Comparison of ENCODE assay signal across 8 mouse cellular contexts in genomic region chr4:140700269-140701018, GRCm38 (mm10). TPM values are rescaled to one million over a fixed set of nuclear protein-coding genes. Genes with fewer than 3 reads are reported as not detected.
DNase-seq lines count a peak whose midpoint lies in the region; ATAC-seq and TF ChIP-seq lines count a peak whose summit lies in the region.

Rcc2 (plus strand) TSS chr4:140700541.

- H3K27ac ChIP-seq in lung, embryonic 14.5 days (ENCODE audit: low read depth) = peak within 1 kb of the TSS; percentile 99
- H3K27ac ChIP-seq in forebrain, embryonic 12.5 days = peak within 1 kb of the TSS; percentile 100

- H3K4me2 ChIP-seq in lung, embryonic 14.5 days = peak within 1 kb of the TSS; percentile 92
- peak within 1 kb of the TSS; percentile 85 for H3K4me2 ChIP-seq in forebrain, embryonic 12.5 days

- peak within 1 kb of the TSS; percentile 92 for H3K4me3 ChIP-seq in lung, embryonic 14.5 days (ENCODE audit: low read depth, low read length)
- H3K4me3 ChIP-seq in forebrain, embryonic 12.5 days (replicated peaks) = peak within 1 kb of the TSS; percentile 97
- peak within 1 kb of the TSS; percentile 94 for H3K4me3 ChIP-seq in megakaryocyte, embryonic 14.5 days (replicated peaks)

- WGBS in lung, embryonic 14.5 days = 6% methylated on average over 20 of the region's 20 CpGs
- WGBS in forebrain, embryonic 12.5 days = 4% methylated on average over 20 of the region's 20 CpGs

- H3K9ac ChIP-seq in lung, embryonic 14.5 days = peak within 1 kb of the TSS; percentile 94
- peak within 1 kb of the TSS; percentile 98 for H3K9ac ChIP-seq in forebrain, embryonic 12.5 days

- TF ChIP-seq CTCF in lung, embryonic 14.5 days (IDR thresholded peaks at IDR 0.05; ENCODE audit: low read depth) = no peak

- DNase-seq in lung, embryonic 14.5 days = no peak
- DNase-seq in lung, postnatal 10 days = no peak
- no peak for DNase-seq in adrenal gland, adult 18-20 months (ENCODE audit: low spot score in 2 of 2)
- DNase-seq in ovary, postnatal 36 days (ENCODE audit: low spot score) = no peak
- no peak for DNase-seq in urinary bladder, adult 18-20 months (ENCODE audit: low spot score in 2 of 2)

- H3K36me3 ChIP-seq in lung, embryonic 14.5 days (ENCODE audit: insufficient read depth) = peaks cover 10% of the 10 kb centered on the region; the same call in 1 of the 2 replicates
- peaks cover 15% of the 10 kb centered on the region for H3K36me3 ChIP-seq in forebrain, embryonic 12.5 days (replicated peaks)
- peaks cover 18% of the 10 kb centered on the region for H3K36me3 ChIP-seq in megakaryocyte, embryonic 14.5 days (replicated peaks; ENCODE audit: low read length)

- H3K9me3 ChIP-seq in lung, embryonic 14.5 days (ENCODE audit: low read depth, low read length) = no peaks in the 10 kb centered on the region
- no peaks in the 10 kb centered on the region for H3K9me3 ChIP-seq in forebrain, embryonic 12.5 days
- H3K9me3 ChIP-seq in megakaryocyte, embryonic 14.5 days = no peaks in the 10 kb centered on the region

- 0 out of 2 replicates have a peak, but pooled peaks cover 11% of the 10 kb centered on the region for H3K4me1 ChIP-seq in lung, embryonic 14.5 days (ENCODE audit: insufficient read depth)
- H3K4me1 ChIP-seq in forebrain, embryonic 12.5 days = peaks cover 43% of the 10 kb centered on the region
- H3K4me1 ChIP-seq in megakaryocyte, embryonic 14.5 days = peaks cover 66% of the 10 kb centered on the region

- ATAC-seq in lung, embryonic 14.5 days (ENCODE audit: insufficient read depth) = no peak
- no peak for ATAC-seq in forebrain, embryonic 12.5 days (ENCODE audit: low FRiP score)
- ATAC-seq in inflammation-experienced regulatory T-cells, adult 6 months = peak; percentile 9

- H3K27me3 ChIP-seq in lung, embryonic 14.5 days (ENCODE audit: insufficient read depth, low read length) = 0 out of 2 replicates have a peak, but pooled peaks cover 5% of the 10 kb centered on the region
- H3K27me3 ChIP-seq in forebrain, embryonic 12.5 days = peaks cover 31% of the 10 kb centered on the region
- H3K27me3 ChIP-seq in megakaryocyte, embryonic 14.5 days (replicated peaks) = no peaks in the 10 kb centered on the region

RNA-seq across cellular contexts. Expression of gene Rcc2, which starts in this region (rescaled TPM):
- 54.9 and 62.8 TPM in 2 replicates for polyA plus RNA-seq in lung, embryonic 14.5 days (2014; fragmentation: Nextera tagmentation; extraction: Ambion mirVana)
- 10 to 100 TPM; 46.4 to 72.2 TPM for total RNA-seq in adrenal gland, adult 18-20 months (2021)
- polyA plus RNA-seq in forebrain, embryonic 12.5 days (2016; fragmentation: Nextera tagmentation; extraction: Ambion mirVana) = 45.9 and 81.3 TPM in 2 replicates
- 10 to 100 TPM; 13.8 to 21.6 (median 21.0) TPM for polyA plus RNA-seq in inflammation-experienced regulatory T-cells, adult 6 months (2017; shearing (Covaris generic))
- 177 and 233 TPM in 2 replicates for polyA plus RNA-seq in megakaryocyte, embryonic 14.5 days (2012; ENCODE audit: insufficient read depth, low replicate concordance)
